Mouse (Mus musculus): ENCODE results near the gene Glb1l2. TPM values are rescaled to one million over a fixed set of nuclear protein-coding genes. Genes with fewer than 3 reads are reported as not detected.

Glb1l2 gene
- 10 to 100 TPM in 1 of 2 experiments, 1 to 10 TPM in 1; 1.7 to 12.3 TPM for total RNA-seq (2021)
- long read RNA-seq, experiment 1, partial matches to known transcripts = 1 of 13 reads
- long read RNA-seq, experiment 1, other reads (novel, unspliced or antisense) = 9 of 13 reads
- long read RNA-seq, experiment 2, partial matches to known transcripts = 0 of 5 reads
- long read RNA-seq, experiment 2, other reads (novel, unspliced or antisense) = 2 of 5 reads

GRCm38 (mm10) chr9:26805935-26806666, at the start of gene Glb1l2:
Glb1l2 (minus strand) TSS chr9:26806468.
- intact Hi-C loops (cut with DNase I; ENCODE audit: low total_unique reads) = no loop called here
- peak; percentile 86 for DNase-seq

- DNase-seq = no peak
- intact Hi-C loops (cut with DNase I; ENCODE audit: low total_unique reads) = no loop called here
Observed at GRCm38 (mm10) chr9:26831089-26831488, 24.8 kb upstream of the Glb1l2 start.

- DNase-seq = no peak
- intact Hi-C loops (cut with DNase I; ENCODE audit: low total_unique reads) = no loop called here
Observed at GRCm38 (mm10) chr9:26819942-26820341, 13.7 kb upstream of the Glb1l2 start.

GRCm38 (mm10) chr9:26808735-26809134, 2.5 kb upstream of the Glb1l2 start:
- intact Hi-C loops (cut with DNase I; ENCODE audit: low total_unique reads) = no loop called here
- DNase-seq = no peak

GRCm38 (mm10) chr9:26804321-26804720, 1.9 kb downstream of the Glb1l2 start:
- no peak for DNase-seq
- intact Hi-C loops (cut with DNase I; ENCODE audit: low total_unique reads) = no loop called here

GRCm38 (mm10) chr9:26800357-26800756, 5.9 kb downstream of the Glb1l2 start:
- intact Hi-C loops (cut with DNase I; ENCODE audit: low total_unique reads) = no loop called here
- no peak for DNase-seq

- intact Hi-C loops (cut with DNase I; ENCODE audit: low total_unique reads) = no loop called here
- no peak for DNase-seq
Observed at GRCm38 (mm10) chr9:26798731-26799130, 7.5 kb downstream of the Glb1l2 start.

- intact Hi-C loops (cut with DNase I; ENCODE audit: low total_unique reads) = no loop called here
- DNase-seq = no peak
Observed at GRCm38 (mm10) chr9:26798205-26798604, 8.1 kb downstream of the Glb1l2 start.

GRCm38 (mm10) chr9:26792829-26793228, 13.4 kb downstream of the Glb1l2 start:
- no peak for DNase-seq
- intact Hi-C loops (cut with DNase I; ENCODE audit: low total_unique reads) = no loop called here

- DNase-seq = no peak
- intact Hi-C loops (cut with DNase I; ENCODE audit: low total_unique reads) = no loop called here
Observed at GRCm38 (mm10) chr9:26783414-26783975, 22.8 kb downstream of the Glb1l2 start.

- peak; percentile 29 for DNase-seq
- intact Hi-C loops (cut with DNase I; ENCODE audit: low total_unique reads) = loop anchor here (5.0 kb wide), 1 partner anchor 1121 kb away; no protein-coding TSS in a partner anchor
Observed at GRCm38 (mm10) chr9:26778421-26778820, 27.8 kb downstream of the Glb1l2 start.

GRCm38 (mm10) chr9:26776122-26776902, 30.0 kb downstream of the Glb1l2 start:
- DNase-seq = no peak
- intact Hi-C loops (cut with DNase I; ENCODE audit: low total_unique reads) = loop anchor here (5.0 kb wide), 1 partner anchor 1119 kb away; no protein-coding TSS in a partner anchor

GRCm38 (mm10) chr9:26775700-26776099, 30.6 kb downstream of the Glb1l2 start:
- intact Hi-C loops (cut with DNase I; ENCODE audit: low total_unique reads) = loop anchor here (5.0 kb wide), 1 partner anchor 1118 kb away; no protein-coding TSS in a partner anchor
- DNase-seq = no peak

- intact Hi-C loops (cut with DNase I; ENCODE audit: low total_unique reads) = no loop called here
- DNase-seq = no peak
Observed at GRCm38 (mm10) chr9:26768181-26768580, 38.1 kb downstream of the Glb1l2 start.

GRCm38 (mm10) chr9:26762477-26762876, 43.8 kb downstream of the Glb1l2 start:
- intact Hi-C loops (cut with DNase I; ENCODE audit: low total_unique reads) = no loop called here
- DNase-seq = no peak

- intact Hi-C loops (cut with DNase I; ENCODE audit: low total_unique reads) = no loop called here
- DNase-seq = no peak
Observed at GRCm38 (mm10) chr9:26760576-26760975, 45.7 kb downstream of the Glb1l2 start.

GRCm38 (mm10) chr9:26760081-26760480, 46.2 kb downstream of the Glb1l2 start:
- DNase-seq = peak; percentile 34
- intact Hi-C loops (cut with DNase I; ENCODE audit: low total_unique reads) = no loop called here

GRCm38 (mm10) chr9:26748893-26749292, 57.4 kb downstream of the Glb1l2 start:
- intact Hi-C loops (cut with DNase I; ENCODE audit: low total_unique reads) = no loop called here
- DNase-seq = no peak

- no peak for DNase-seq
- intact Hi-C loops (cut with DNase I; ENCODE audit: low total_unique reads) = no loop called here
Observed at GRCm38 (mm10) chr9:26747121-26747520, 59.1 kb downstream of the Glb1l2 start.

- peak; percentile 32 for DNase-seq
- intact Hi-C loops (cut with DNase I; ENCODE audit: low total_unique reads) = no loop called here
Observed at GRCm38 (mm10) chr9:26742817-26743216, 63.5 kb downstream of the Glb1l2 start.

All from gastrocnemius, postnatal 14 days (tissue).